ENCODE assay signal across 21 mouse cellular contexts in genomic region chr3:113105979-113106378, GRCm38 (mm10).
"Had no signal": no experiment of that assay in that cellular context is flagged by ENCODE, and none has a peak within 500 bp of the region (broad histone marks: within the 10 kb centered on the region; RNA-seq: fewer than 3 reads in every experiment).

No protein-coding gene starts in this region.

- H3K9me3 ChIP-seq: limb, embryonic 10.5 days; limb, embryonic 13.5 days; liver, embryonic 12.5 days; liver, embryonic 15.5 days; lung, embryonic 15.5 days; midbrain, embryonic 10.5 days; midbrain, embryonic 13.5 days; stomach, embryonic 15.5 days had no signal

- H3K4me2 ChIP-seq: limb, embryonic 13.5 days; liver, embryonic 12.5 days; liver, embryonic 15.5 days; lung, embryonic 15.5 days; midbrain, embryonic 13.5 days; stomach, embryonic 15.5 days had no signal

- H3K4me1 ChIP-seq: limb, embryonic 10.5 days; limb, embryonic 13.5 days; liver, embryonic 12.5 days; liver, embryonic 15.5 days; lung, embryonic 15.5 days; megakaryocyte, embryonic 14.5 days; midbrain, embryonic 10.5 days; midbrain, embryonic 13.5 days; stomach, embryonic 15.5 days had no signal

- H3K27me3 ChIP-seq: limb, embryonic 13.5 days; liver, embryonic 12.5 days; liver, embryonic 15.5 days; lung, embryonic 15.5 days; megakaryocyte, embryonic 14.5 days; midbrain, embryonic 13.5 days; stomach, embryonic 15.5 days had no signal

- DNase-seq: kidney, adult 2 months; kidney, postnatal 25 days; layer of hippocampus, adult 9-11 months; liver; lung, adult 18-20 months; lung, postnatal 10 days; lung, postnatal 36 days; right cerebral cortex, postnatal 25 days; spleen, adult 18-20 months; thymus, postnatal 25 days had no signal

- H3K4me3 ChIP-seq: layer of hippocampus, adult 2 months; limb, embryonic 10.5 days; limb, embryonic 13.5 days; liver, embryonic 12.5 days; liver, embryonic 15.5 days; lung, embryonic 15.5 days; megakaryocyte, embryonic 14.5 days; midbrain, embryonic 10.5 days; midbrain, embryonic 13.5 days; stomach, embryonic 15.5 days had no signal

- H3K36me3 ChIP-seq: limb, embryonic 10.5 days; limb, embryonic 13.5 days; liver, embryonic 12.5 days; liver, embryonic 15.5 days; lung, embryonic 15.5 days; midbrain, embryonic 10.5 days; midbrain, embryonic 13.5 days; stomach, embryonic 15.5 days had no signal

- H3K9ac ChIP-seq: limb, embryonic 13.5 days; liver, embryonic 12.5 days; liver, embryonic 15.5 days; lung, embryonic 15.5 days; midbrain, embryonic 13.5 days; stomach, embryonic 15.5 days had no signal

- H3K27ac ChIP-seq: kidney, postnatal 0 days; layer of hippocampus, adult 2 months; limb, embryonic 10.5 days; limb, embryonic 13.5 days; liver, embryonic 12.5 days; liver, embryonic 15.5 days; lung, embryonic 15.5 days; midbrain, embryonic 10.5 days; midbrain, embryonic 13.5 days; stomach, embryonic 15.5 days had no signal

- ATAC-seq: liver, embryonic 12.5 days; midbrain, embryonic 13.5 days had no signal
